Mouse (Mus musculus) hindbrain, embryonic 10.5 days (tissue): ENCODE results near the gene Glis2. TPM values are rescaled to one million over a fixed set of nuclear protein-coding genes. Genes with fewer than 3 reads are reported as not detected.

Experiments
- DNase-seq: peaks from one replicate; pipeline ENCODE4 v3.0.0-alpha.2; 2017; ENCODE audit warnings: low spot score
- H3K27ac ChIP-seq: fragments of 300-500 bp; sonication (generic); 2 replicates; pipeline ENCODE4 v1.5.1; 2016; ENCODE audit warnings: mild to moderate bottlenecking, moderate library complexity
- H3K27me3 ChIP-seq: fragments of 300-500 bp; sonication (generic); 2 replicates; pipeline ENCODE4 v1.6.1; 2016; ENCODE audit warnings: mild to moderate bottlenecking; ENCODE audit not compliant: poor library complexity, insufficient read depth, severe bottlenecking
- H3K36me3 ChIP-seq: fragments of 300-500 bp; sonication (generic); 2 replicates; pipeline ENCODE4 v1.6.1; 2016; ENCODE audit warnings: mild to moderate bottlenecking, moderate library complexity
- H3K4me1 ChIP-seq: fragments of 300-500 bp; sonication (generic); replicated peaks from 2 replicates; pipeline ENCODE4 v1.6.1; 2016; ENCODE audit warnings: mild to moderate bottlenecking
- H3K4me3 ChIP-seq: fragments of 300-500 bp; sonication (generic); 2 replicates; pipeline ENCODE4 v1.5.1; 2016; ENCODE audit warnings: mild to moderate bottlenecking, moderate library complexity
- H3K9me3 ChIP-seq: fragments of 300-500 bp; sonication (generic); 2 replicates; pipeline ENCODE4 v1.6.1; 2016; ENCODE audit warnings: mild to moderate bottlenecking, moderate library complexity
- WGBS: fragments of 180-500 bp; shearing (Covaris S2); methylation state at CpG from one replicate; pipeline ENCODE4 v1.1.7; 2016; 5-methylcytosine and 5-hydroxymethylcytosine counted together
- polyA plus RNA-seq: library from polyadenylated mRNA; unstranded; fragments of >200 nt; fragmentation: Nextera tagmentation; extraction: Ambion mirVana; gene quantifications from 2 replicates; pipeline ENCODE4 v1.2.1, GENCODE M21; 2016

Glis2 gene
- polyA plus RNA-seq, 1 experiment from 2014 or later: 27.9 TPM

DNA sequence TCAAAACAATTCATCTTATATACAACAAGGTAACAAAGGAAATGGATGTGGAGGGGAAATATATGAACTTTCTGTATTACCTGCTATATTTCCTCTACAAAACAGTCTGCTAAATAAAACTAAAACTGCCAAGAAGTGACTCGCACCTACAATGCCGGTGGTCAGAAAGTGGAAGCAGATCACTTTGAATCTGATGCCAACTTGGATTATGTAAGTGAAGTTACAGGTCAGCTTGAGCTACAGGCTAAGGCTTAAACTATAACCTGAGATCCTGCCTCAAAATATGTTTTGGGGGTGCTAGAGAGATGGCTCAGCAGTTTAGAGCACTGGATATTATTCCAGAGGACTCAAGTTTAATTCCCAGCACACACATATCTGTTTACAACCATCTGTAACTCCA, 71.2 kb downstream of the Glis2 start:
- 98% methylated on average over 2 of the region's 2 CpGs for WGBS
- H3K9me3 ChIP-seq: no peaks in the 10 kb centered on the region
- H3K36me3 ChIP-seq: peaks cover 73% of the 10 kb centered on the region
- no peaks in the 10 kb centered on the region for H3K27me3 ChIP-seq
- DNase-seq: no peak
- H3K27ac ChIP-seq: no peak overlapping the region
- no peaks in the 10 kb centered on the region for H3K4me1 ChIP-seq
- no peak overlapping the region for H3K4me3 ChIP-seq

DNA sequence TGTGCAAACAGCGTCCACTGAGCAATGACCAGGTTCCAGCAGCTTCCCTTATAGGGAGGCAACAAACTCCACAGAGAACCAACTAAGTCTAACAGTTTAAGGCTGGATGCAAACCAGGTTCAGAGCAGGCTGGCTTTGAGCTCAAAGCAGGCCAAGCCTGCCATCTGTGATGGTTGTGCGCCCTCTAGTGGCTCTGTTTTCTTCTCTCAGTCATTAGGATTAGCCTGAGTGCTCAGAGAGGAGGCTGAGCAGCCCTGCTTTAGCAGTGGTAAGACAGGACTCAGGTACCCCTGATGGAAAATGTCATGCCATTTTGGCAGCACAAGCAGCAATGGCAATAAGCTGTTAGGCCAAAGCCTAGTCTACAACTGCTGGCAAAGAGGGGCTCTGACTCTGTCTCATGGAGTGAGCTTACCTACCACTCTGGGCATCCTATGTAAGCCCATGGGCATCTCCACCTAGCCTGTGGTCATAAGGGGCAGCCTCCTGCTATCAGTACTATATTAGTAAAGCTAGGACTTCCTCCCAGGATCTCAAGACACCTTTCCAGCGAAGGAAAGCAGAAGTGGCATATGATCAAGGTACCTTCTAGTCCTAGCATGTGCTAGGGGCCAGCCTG, 72.8 kb downstream of the Glis2 start:
- 0 out of 2 replicates have a peak overlapping the region, but pooled peaks have one; percentile 41 for H3K27ac ChIP-seq
- WGBS: 24% methylated on average over 3 of the region's 3 CpGs

DNA sequence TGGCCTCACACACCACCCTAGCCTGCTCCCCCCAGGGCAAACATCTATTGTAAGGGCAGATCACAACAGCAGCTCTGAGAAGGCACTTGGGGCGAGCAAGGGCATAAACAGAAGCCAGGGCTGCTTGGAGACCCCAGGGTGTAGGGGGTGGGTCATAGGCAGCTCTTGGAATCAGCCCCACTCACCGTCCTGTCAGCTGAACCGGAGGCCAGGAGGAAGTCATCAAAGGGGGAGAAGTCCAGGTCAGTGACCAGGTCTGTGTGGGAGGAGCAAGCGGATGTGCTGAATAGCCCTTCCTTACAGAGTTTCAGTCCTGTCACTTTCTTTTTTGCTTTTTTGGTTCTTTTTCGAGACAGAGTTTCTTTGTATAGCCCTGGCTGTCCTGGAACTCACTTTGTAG, 75.8 kb downstream of the Glis2 start:
- WGBS: 76% methylated on average over 5 of the region's 5 CpGs
- H3K4me1 ChIP-seq: no peaks in the 10 kb centered on the region
- H3K27ac ChIP-seq: no peak overlapping the region
- H3K36me3 ChIP-seq: peaks cover 66% of the 10 kb centered on the region
- no peaks in the 10 kb centered on the region for H3K9me3 ChIP-seq
- DNase-seq: no peak
- H3K4me3 ChIP-seq: no peak overlapping the region
- no peaks in the 10 kb centered on the region for H3K27me3 ChIP-seq

More for the DNA sequence above, 72.8 kb downstream of the Glis2 start:
- Histone ChIP-seq H3K36me3 (peaks cover 65% of the 10 kb centered on the region), H3K27me3 (no peaks in the 10 kb centered on the region), H3K4me3 (no peak overlapping the region), H3K4me1 (no peaks in the 10 kb centered on the region), H3K9me3 (no peaks in the 10 kb centered on the region)
- peak; percentile 84 for DNase-seq

DNA sequence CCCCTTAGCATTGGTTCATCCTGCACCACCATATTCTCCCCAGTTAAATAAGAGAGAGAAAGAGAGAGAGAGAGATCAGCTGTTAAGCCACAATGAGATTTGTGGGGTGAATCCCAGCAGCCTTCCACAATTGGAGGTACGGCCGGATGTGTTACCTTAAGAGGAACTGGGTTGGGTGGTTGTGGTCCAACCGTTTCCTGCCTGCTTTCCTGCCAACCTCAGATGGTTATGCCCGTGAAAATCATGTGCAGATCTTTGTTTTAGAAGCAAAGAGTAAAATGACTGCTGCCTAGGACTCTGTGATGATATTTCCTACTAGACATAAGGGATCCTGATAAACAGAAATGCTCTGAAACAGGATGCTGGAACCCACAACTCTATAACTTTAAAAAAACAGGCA, 79.6 kb downstream of the Glis2 start:
- Histone ChIP-seq H3K27me3 (0 out of 2 replicates have a peak, but pooled peaks cover 4% of the 10 kb centered on the region), H3K4me3 (no peak overlapping the region), H3K9me3 (no peaks in the 10 kb centered on the region), H3K27ac (no peak overlapping the region), H3K4me1 (peaks cover 12% of the 10 kb centered on the region), H3K36me3 (peaks cover 52% of the 10 kb centered on the region)
- no peak for DNase-seq
- WGBS: 89% methylated on average over 4 of the region's 4 CpGs

Other genes starting within 250 kb of the Glis2 start
- 0.77 and 1.1 TPM in 2 replicates for gene Adcy9, start 174.2 kb upstream of the Glis2 start, polyA plus RNA-seq
- gene Srl, start 52.9 kb upstream of the Glis2 start, polyA plus RNA-seq: 22.8 and 23.4 TPM in 2 replicates
- gene Tfap4, start 34.9 kb upstream of the Glis2 start, polyA plus RNA-seq: 21.3 and 27.5 TPM in 2 replicates
- 88.0 and 131 TPM in 2 replicates for gene Pam16, start 30.3 kb downstream of the Glis2 start, polyA plus RNA-seq
- 10.3 and 12.6 TPM in 2 replicates for gene Vasn, start 45.2 kb downstream of the Glis2 start, polyA plus RNA-seq
- 60.7 and 62.7 TPM in 2 replicates for gene Dnaja3, start 45.3 kb downstream of the Glis2 start, polyA plus RNA-seq
- 24.4 and 25.5 TPM in 2 replicates for gene Coro7, start 85.1 kb downstream of the Glis2 start, polyA plus RNA-seq
- 192 and 203 TPM in 2 replicates for gene Nmral1, start 124.6 kb downstream of the Glis2 start, polyA plus RNA-seq
- gene Hmox2, start 131.6 kb downstream of the Glis2 start, polyA plus RNA-seq: 84.6 and 93.3 TPM in 2 replicates
- gene Cdip1, start 195.6 kb downstream of the Glis2 start, polyA plus RNA-seq: 109 and 111 TPM in 2 replicates
- gene 4930562C15Rik, start 240.7 kb downstream of the Glis2 start, polyA plus RNA-seq: 0.51 and 0.55 TPM in 2 replicates